Mouse (Mus musculus) left cerebral cortex, adult 2 months (tissue): ENCODE measurements around the gene Sec22b. TPM values are rescaled to one million over a fixed set of nuclear protein-coding genes. Genes with fewer than 3 reads are reported as not detected.

Experiments
- DNase-seq, 2 experiments: peaks; one replicate each; pipeline ENCODE4 v3.0.0; 2021 to 2022; ENCODE audit warnings: low spot score in 2 of 2, mixed read lengths in 1 of 2; ENCODE audit errors: extremely low spot score in 1 of 2
- H3K27ac ChIP-seq: fragments of 200-600 bp; 2 replicates; pipeline ENCODE4 v1.8.1; 2022
- H3K4me3 ChIP-seq: fragments of 200-600 bp; 2 replicates; pipeline ENCODE4 v1.8.1; 2022
- CTCF ChIP-seq: fragments of 200-600 bp; IDR thresholded peaks from 2 replicates; pipeline ENCODE4 v1.8.1; 2022; ENCODE audit warnings: antibody characterized with exemption, mild to moderate bottlenecking, moderate library complexity
- intact Hi-C: fragments of 180-260 bp; cut with DNase I; formaldehyde crosslinking; loops from one replicate; pipeline ENCODE4 v1.15.1; 2025
- total RNA-seq, 2 experiments: library from RNA; stranded (reverse); gene quantifications; 2 replicates each; pipeline ENCODE4 v1.2.3; 2021

Gene Sec22b
- total RNA-seq, 2 experiments from 2014 or later: 80.1 to 90.2 TPM

DNA sequence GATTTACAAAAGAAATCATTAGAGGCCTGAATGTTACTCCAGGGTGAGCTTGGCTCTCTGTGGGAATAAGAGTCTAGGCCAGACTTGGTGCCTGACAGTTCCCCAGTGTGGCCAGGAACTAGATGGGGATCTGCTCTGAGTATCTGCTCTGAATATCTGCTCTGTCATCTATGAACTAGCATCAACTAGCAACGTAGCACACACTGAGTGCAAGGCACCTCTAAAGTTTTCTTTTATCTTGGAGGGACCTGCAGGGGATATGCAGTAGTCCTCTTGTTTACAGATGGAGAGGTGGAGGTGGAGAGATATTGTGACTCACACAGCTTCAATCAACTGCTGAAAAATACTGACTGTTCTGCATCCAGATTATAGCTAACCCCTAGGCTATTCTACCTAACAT, 68.0 kb downstream of the Sec22b start:
- intact Hi-C loops: no loop called here
- no peak for DNase-seq
- no peak overlapping the region for H3K4me3 ChIP-seq
- TF ChIP-seq CTCF: no peak
- H3K27ac ChIP-seq: no peak overlapping the region

DNA sequence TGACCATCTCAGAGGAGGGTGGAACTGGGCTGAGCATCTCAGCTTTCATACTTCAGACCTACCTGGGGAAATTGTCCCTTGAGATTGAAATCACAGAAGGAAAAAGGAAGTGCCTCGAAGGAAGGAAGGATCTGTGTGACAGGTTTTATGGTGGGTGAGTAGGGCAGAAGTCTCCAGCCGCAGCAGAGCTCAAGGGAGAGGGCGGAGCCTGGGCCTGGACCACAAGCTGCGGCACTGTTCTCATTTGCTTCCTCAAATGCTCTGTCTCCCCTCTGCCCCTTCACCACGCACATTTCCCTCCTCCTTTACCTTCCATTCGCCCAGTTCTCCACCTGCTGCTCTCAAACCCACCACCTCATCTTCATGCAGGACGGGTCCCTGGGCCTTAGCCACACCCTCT, 70.1 kb downstream of the Sec22b start:
- H3K27ac ChIP-seq: no peak overlapping the region
- intact Hi-C loops: no loop called here
- no peak for DNase-seq
- no peak for TF ChIP-seq CTCF
- no peak overlapping the region for H3K4me3 ChIP-seq

DNA sequence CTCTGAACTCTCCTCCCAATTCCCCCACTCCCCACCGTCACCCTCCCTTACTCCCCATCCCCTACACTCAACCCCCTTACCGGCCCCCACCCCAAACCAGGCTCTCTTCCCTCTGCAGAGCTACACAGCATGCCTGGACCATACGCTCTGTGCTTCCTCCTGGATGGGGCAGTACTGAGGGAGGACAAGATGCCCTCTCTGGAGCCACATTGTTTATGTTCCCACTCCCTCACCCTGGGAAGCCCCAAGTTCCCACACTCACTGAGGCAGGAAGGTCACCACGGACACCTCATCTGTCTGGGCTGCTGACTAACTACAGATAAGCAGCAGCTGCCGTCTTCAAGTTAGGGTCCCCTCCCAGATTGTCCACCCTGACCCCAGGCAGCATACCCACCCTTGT, 71.2 kb downstream of the Sec22b start:
- intact Hi-C loops: no loop called here
- no peak overlapping the region for H3K4me3 ChIP-seq
- H3K27ac ChIP-seq: no peak overlapping the region
- no peak for TF ChIP-seq CTCF
- DNase-seq: no peak

DNA sequence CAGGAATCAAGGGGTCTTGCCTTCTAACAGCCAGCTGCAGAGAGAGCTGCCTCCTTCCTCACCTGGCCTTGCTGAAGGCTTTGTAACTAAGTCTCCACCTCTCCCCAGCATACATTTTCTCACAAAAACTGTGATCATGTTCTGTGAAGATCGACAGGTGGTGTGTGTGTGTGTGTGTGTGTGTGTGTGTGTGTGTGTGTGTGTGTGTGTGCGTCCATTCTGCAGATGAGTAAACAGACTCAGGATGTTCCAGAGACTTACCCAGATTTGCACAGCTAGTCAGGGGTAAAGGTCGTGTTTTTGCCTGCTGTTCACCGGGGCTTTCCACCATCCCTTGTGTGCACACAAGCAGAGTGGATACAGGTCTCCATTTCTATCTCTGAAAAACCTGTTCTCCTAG, 71.7 kb downstream of the Sec22b start:
- no peak for TF ChIP-seq CTCF
- intact Hi-C loops: no loop called here
- Histone ChIP-seq H3K27ac (no peak overlapping the region), H3K4me3 (no peak overlapping the region)
- DNase-seq: no peak

Other genes starting within 250 kb of the Sec22b start
- 10 to 100 TPM; 30.0 to 32.8 TPM for gene Prkab2, start 243.0 kb upstream of the Sec22b start, total RNA-seq
- not detected for gene Gm17651, start 226.5 kb upstream of the Sec22b start, total RNA-seq
- gene Pde4dip, start 12.5 kb upstream of the Sec22b start, total RNA-seq: 100 to 1,000 TPM; 224 to 246 TPM
- gene Notch2, start 112.3 kb downstream of the Sec22b start, total RNA-seq: 10 to 100 TPM; 13.7 to 14.6 TPM